In the genomic region with DNA sequence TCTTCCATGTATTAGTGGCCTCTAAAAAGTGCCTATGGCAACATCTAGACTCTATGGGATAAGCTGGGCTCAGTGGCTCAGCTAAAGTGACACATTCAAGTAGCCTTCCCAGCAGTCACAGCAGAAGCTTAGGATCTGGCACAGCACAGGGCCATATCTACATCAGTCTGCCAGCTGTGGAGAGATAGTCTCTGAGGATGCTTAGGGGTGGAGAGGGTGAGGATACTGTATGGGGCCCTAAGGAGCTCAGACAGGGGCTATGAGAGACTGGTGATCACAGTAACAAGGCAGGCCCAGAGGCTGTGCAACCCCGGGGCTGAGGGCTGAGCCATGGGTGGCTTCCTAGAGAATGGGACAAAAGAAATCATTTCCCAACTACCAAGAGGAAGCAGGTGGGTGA, we compare ENCODE assay signal across 34 mouse cellular contexts. TPM values are rescaled to one million over a fixed set of nuclear protein-coding genes. Genes with fewer than 3 reads are reported as not detected.
DNase-seq lines count a peak whose midpoint lies in the region; ATAC-seq lines count a peak whose summit lies in the region.
"Had no signal": no experiment of that assay in that cellular context is flagged by ENCODE, and none has a peak within 500 bp of the region (broad histone marks: within the 10 kb centered on the region; RNA-seq: fewer than 3 reads in every experiment).

No protein-coding gene starts in this region.

- no peak overlapping the region for H3K4me3 ChIP-seq in liver, embryonic 12.5 days
- no peak overlapping the region for H3K4me3 ChIP-seq in liver, embryonic 15.5 days (replicated peaks)
- no peak overlapping the region for H3K4me3 ChIP-seq in hindbrain, embryonic 16.5 days (ENCODE audit: low read length)
- H3K4me3 ChIP-seq: embryonic facial prominence, embryonic 10.5 days; embryonic facial prominence, embryonic 13.5 days; gastrocnemius, adult 2 months; heart, embryonic 12.5 days; heart, embryonic 15.5 days; hindbrain, embryonic 10.5 days; hindbrain, embryonic 13.5 days had no signal

- 0 out of 2 replicates have a peak, but pooled peaks have one; percentile 24 for ATAC-seq in erythroblast, adult 5-6 weeks (replicated peaks; ENCODE audit: low FRiP score, poor library complexity, severe bottlenecking)
- peak; percentile 82 for ATAC-seq in liver, embryonic 12.5 days
- peak; percentile 61 for ATAC-seq in liver, embryonic 15.5 days (ENCODE audit: insufficient read depth)
- ATAC-seq in hindbrain, embryonic 16.5 days = no peak
- ATAC-seq: forebrain, embryonic 14.5 days; forebrain, postnatal 0 days; hindbrain, postnatal 0 days; inflammation-experienced regulatory T-cells, adult 6 months; Patski had no signal

- H3K27me3 ChIP-seq in liver, embryonic 12.5 days (replicated peaks) = peaks cover 54% of the 10 kb centered on the region
- H3K27me3 ChIP-seq in liver, embryonic 15.5 days = peaks cover 41% of the 10 kb centered on the region
- no peaks in the 10 kb centered on the region for H3K27me3 ChIP-seq in hindbrain, embryonic 16.5 days (replicated peaks; ENCODE audit: control insufficient read depth, insufficient read depth, low read length)
- H3K27me3 ChIP-seq: hindbrain, embryonic 13.5 days had no signal

- H3K4me2 ChIP-seq in liver, embryonic 12.5 days = peak overlapping the region; percentile 21
- 0 out of 2 replicates have a peak overlapping the region, but pooled peaks have one; percentile 1 for H3K4me2 ChIP-seq in liver, embryonic 15.5 days
- no peak overlapping the region for H3K4me2 ChIP-seq in hindbrain, embryonic 16.5 days (ENCODE audit: low read length)
- H3K4me2 ChIP-seq: embryonic facial prominence, embryonic 13.5 days; heart, embryonic 12.5 days; heart, embryonic 15.5 days; hindbrain, embryonic 13.5 days had no signal

- H3K9ac ChIP-seq in liver, embryonic 12.5 days = peak overlapping the region; percentile 39
- peak overlapping the region; percentile 1; the same call in 1 of the 2 replicates for H3K9ac ChIP-seq in liver, embryonic 15.5 days
- no peak overlapping the region for H3K9ac ChIP-seq in hindbrain, embryonic 16.5 days (ENCODE audit: low read depth, low read length)
- H3K9ac ChIP-seq: embryonic facial prominence, embryonic 13.5 days; forebrain, postnatal 0 days; heart, embryonic 12.5 days; heart, embryonic 15.5 days; hindbrain, embryonic 13.5 days had no signal

- 64% methylated on average over 1 of the region's 1 CpGs for WGBS in liver, embryonic 12.5 days (ENCODE audit: insufficient replicate concordance)
- WGBS in liver, embryonic 15.5 days (ENCODE audit: insufficient replicate concordance) = 63% methylated on average over 1 of the region's 1 CpGs
- 75% methylated on average over 1 of the region's 1 CpGs for WGBS in hindbrain, embryonic 16.5 days

- no peaks in the 10 kb centered on the region for H3K9me3 ChIP-seq in liver, embryonic 12.5 days (replicated peaks)
- no peaks in the 10 kb centered on the region for H3K9me3 ChIP-seq in liver, embryonic 15.5 days (replicated peaks)
- H3K9me3 ChIP-seq in hindbrain, embryonic 16.5 days (ENCODE audit: control insufficient read depth, low read length) = no peaks in the 10 kb centered on the region
- H3K9me3 ChIP-seq: embryonic facial prominence, embryonic 10.5 days; embryonic facial prominence, embryonic 13.5 days; G1E; heart, embryonic 12.5 days; heart, embryonic 15.5 days; hindbrain, embryonic 10.5 days; hindbrain, embryonic 13.5 days had no signal

- peaks cover 29% of the 10 kb centered on the region for H3K4me1 ChIP-seq in liver, embryonic 12.5 days
- H3K4me1 ChIP-seq in liver, embryonic 15.5 days (replicated peaks) = peaks cover 19% of the 10 kb centered on the region
- H3K4me1 ChIP-seq in hindbrain, embryonic 16.5 days (ENCODE audit: control insufficient read depth, insufficient read depth, low read depth, low read length) = no peaks in the 10 kb centered on the region; the same call in 1 of the 2 replicates
- H3K4me1 ChIP-seq: embryonic facial prominence, embryonic 13.5 days; heart, embryonic 12.5 days; hindbrain, embryonic 13.5 days had no signal

- H3K27ac ChIP-seq in liver, embryonic 12.5 days = peak overlapping the region; percentile 46
- peak overlapping the region; percentile 54 for H3K27ac ChIP-seq in liver, embryonic 15.5 days (replicated peaks)
- no peak overlapping the region for H3K27ac ChIP-seq in hindbrain, embryonic 16.5 days (ENCODE audit: low read depth, low read length)
- H3K27ac ChIP-seq: embryonic facial prominence, embryonic 10.5 days; embryonic facial prominence, embryonic 13.5 days; gastrocnemius, adult 2 months; heart, embryonic 15.5 days; hindbrain, embryonic 10.5 days; hindbrain, embryonic 13.5 days; hindbrain, postnatal 0 days had no signal

- no peak for DNase-seq in ovary, adult 18-20 months (ENCODE audit: low spot score)
- no peak for DNase-seq in thymus, postnatal 36 days
- DNase-seq: adrenal gland, adult 2 months; adrenal gland, postnatal 14 days; B cell, adult 2 months; cerebellum, adult 11-12 months; cerebellum, adult 8-10 months; cerebellum, postnatal 10 days; cerebellum, postnatal 36 days; embryo, embryonic 11 days; forebrain, postnatal 0 days; gastrocnemius, adult 2 months; gastrocnemius, postnatal 14 days; heart, adult 18-20 months; heart, postnatal 10 days; heart, postnatal 36 days had no signal

- H3K36me3 ChIP-seq in liver, embryonic 12.5 days = peaks cover 24% of the 10 kb centered on the region
- peaks cover 18% of the 10 kb centered on the region for H3K36me3 ChIP-seq in liver, embryonic 15.5 days (replicated peaks)
- no peaks in the 10 kb centered on the region for H3K36me3 ChIP-seq in hindbrain, embryonic 16.5 days (ENCODE audit: control insufficient read depth, insufficient read depth, low read length)
- H3K36me3 ChIP-seq: embryonic facial prominence, embryonic 10.5 days; embryonic facial prominence, embryonic 13.5 days; G1E; heart, embryonic 12.5 days; heart, embryonic 15.5 days; hindbrain, embryonic 10.5 days; hindbrain, embryonic 13.5 days had no signal

RNA-seq across cellular contexts. Expression of a gene that starts 7.1 kb away (rescaled TPM):
- total RNA-seq in erythroblast, adult 5-6 weeks (2015; ENCODE audit: low replicate concordance) = 28.2 and 42.2 TPM in 2 replicates
- 17.0 and 21.0 TPM in 2 replicates for total RNA-seq in erythroblast, adult 5-6 weeks (2017; ENCODE audit: low replicate concordance)
- 4.2 and 5.2 TPM in 2 replicates for polyA plus RNA-seq in liver, embryonic 12.5 days (2016; fragmentation: Nextera tagmentation; extraction: Ambion mirVana)
- polyA plus RNA-seq in liver, embryonic 15.5 days (2015; fragmentation: Nextera tagmentation; extraction: Ambion mirVana) = 7.3 and 8.0 TPM in 2 replicates
- 1.6 and 2.0 TPM in 2 replicates for polyA plus RNA-seq in hindbrain, embryonic 16.5 days (2015; fragmentation: Nextera tagmentation; extraction: Ambion mirVana)
- total RNA-seq: adrenal gland, adult 2 months; CH12.LX; G1E; gastrocnemius, adult 2 months; gastrocnemius, postnatal 14 days; heart, postnatal 10 days had no signal
- polyA plus RNA-seq: adrenal gland, adult 2 months; embryonic facial prominence, embryonic 10.5 days; forebrain, embryonic 11.5 days; G1E; hindbrain, embryonic 10.5 days; inflammation-experienced regulatory T-cells, adult 6 months; Patski had no signal

RNA-seq across cellular contexts. Expression of a gene that starts 10.7 kb away (rescaled TPM):
- 143,341 and 149,783 TPM in 2 replicates for total RNA-seq in erythroblast, adult 5-6 weeks (2015; ENCODE audit: low replicate concordance)
- total RNA-seq in erythroblast, adult 5-6 weeks (2017; ENCODE audit: low replicate concordance) = 224,706 and 268,423 TPM in 2 replicates
- polyA plus RNA-seq in liver, embryonic 12.5 days (2016; fragmentation: Nextera tagmentation; extraction: Ambion mirVana) = 121,851 and 123,321 TPM in 2 replicates
- 175,652 and 176,876 TPM in 2 replicates for polyA plus RNA-seq in liver, embryonic 15.5 days (2015; fragmentation: Nextera tagmentation; extraction: Ambion mirVana)
- polyA plus RNA-seq in hindbrain, embryonic 16.5 days (2015; fragmentation: Nextera tagmentation; extraction: Ambion mirVana) = 6,688 and 8,147 TPM in 2 replicates
- polyA plus RNA-seq: Patski had no signal

RNA-seq across cellular contexts. Expression of a gene that starts 20.2 kb away (rescaled TPM):
- total RNA-seq in erythroblast, adult 5-6 weeks (2015; ENCODE audit: low replicate concordance) = 294 and 334 TPM in 2 replicates
- total RNA-seq in erythroblast, adult 5-6 weeks (2017; ENCODE audit: low replicate concordance) = 138 and 139 TPM in 2 replicates
- polyA plus RNA-seq in liver, embryonic 12.5 days (2016; fragmentation: Nextera tagmentation; extraction: Ambion mirVana) = 116 and 122 TPM in 2 replicates
- polyA plus RNA-seq in liver, embryonic 15.5 days (2015; fragmentation: Nextera tagmentation; extraction: Ambion mirVana) = 139 and 151 TPM in 2 replicates
- 0.61 and 1.3 TPM in 2 replicates for polyA plus RNA-seq in hindbrain, embryonic 16.5 days (2015; fragmentation: Nextera tagmentation; extraction: Ambion mirVana)
- total RNA-seq: CH12.LX; gastrocnemius, adult 2 months had no signal
- polyA plus RNA-seq: inflammation-experienced regulatory T-cells, adult 6 months; Patski had no signal

RNA-seq across cellular contexts. Expression of a gene that starts 23.7 kb away (rescaled TPM):
- total RNA-seq in erythroblast, adult 5-6 weeks (2015; ENCODE audit: low replicate concordance) = 59,368 and 63,767 TPM in 2 replicates
- total RNA-seq in erythroblast, adult 5-6 weeks (2017; ENCODE audit: low replicate concordance) = 14,861 and 24,674 TPM in 2 replicates
- polyA plus RNA-seq in liver, embryonic 12.5 days (2016; fragmentation: Nextera tagmentation; extraction: Ambion mirVana) = 52,845 and 54,272 TPM in 2 replicates
- polyA plus RNA-seq in liver, embryonic 15.5 days (2015; fragmentation: Nextera tagmentation; extraction: Ambion mirVana) = 74,460 and 76,487 TPM in 2 replicates
- 2,714 and 3,255 TPM in 2 replicates for polyA plus RNA-seq in hindbrain, embryonic 16.5 days (2015; fragmentation: Nextera tagmentation; extraction: Ambion mirVana)
- polyA plus RNA-seq: Patski had no signal

RNA-seq across cellular contexts. Expression of a gene that starts 30.8 kb away (rescaled TPM):
- total RNA-seq in erythroblast, adult 5-6 weeks (2015; ENCODE audit: low replicate concordance) = 7.9 and 8.8 TPM in 2 replicates
- 0.68 and 2.2 TPM in 2 replicates for total RNA-seq in erythroblast, adult 5-6 weeks (2017; ENCODE audit: low replicate concordance)
- 1,859 and 1,982 TPM in 2 replicates for polyA plus RNA-seq in liver, embryonic 12.5 days (2016; fragmentation: Nextera tagmentation; extraction: Ambion mirVana)
- 72.6 and 109 TPM in 2 replicates for polyA plus RNA-seq in liver, embryonic 15.5 days (2015; fragmentation: Nextera tagmentation; extraction: Ambion mirVana)
- polyA plus RNA-seq in hindbrain, embryonic 16.5 days (2015; fragmentation: Nextera tagmentation; extraction: Ambion mirVana) = 4.9 and 16.1 TPM in 2 replicates
- total RNA-seq: adrenal gland, adult 2 months; adrenal gland, postnatal 14 days; CH12.LX; forebrain, postnatal 0 days; G1E; gastrocnemius, adult 2 months; gastrocnemius, postnatal 14 days; heart, adult 18-20 months; heart, postnatal 10 days; heart, postnatal 36 days; hindbrain, postnatal 0 days had no signal
- polyA plus RNA-seq: adrenal gland, adult 2 months; forebrain, postnatal 0 days; gonadal fat pad, adult 2 months; hindbrain, postnatal 0 days; inflammation-experienced regulatory T-cells, adult 6 months; Patski had no signal

Comparison
In these comparisons a context has a peak if more than half of its experiments do, and no peak if none do; other contexts are left out.
1. RNA of a gene that starts 10.7 kb away (polyA plus RNA-seq): 175,652 to 176,876 TPM in liver, embryonic 15.5 days and 121,851 to 123,321 TPM in liver, embryonic 12.5 days; 6,688 to 8,147 TPM in hindbrain, embryonic 16.5 days; every median in the first group is over 10 times any median in the second.
2. RNA of a gene that starts 20.2 kb away (polyA plus RNA-seq): 139 to 151 TPM in liver, embryonic 15.5 days and 116 to 122 TPM in liver, embryonic 12.5 days; 0.61 to 1.3 TPM in hindbrain, embryonic 16.5 days; every median in the first group is over 10 times any median in the second.